Mouse (Mus musculus) urinary bladder, adult 18-20 months (tissue): Measurements from ENCODE around the gene Fam171a2.
A peak's percentile ranks its signal among the peaks of the same experiment; 100 is the strongest.

Source experiments
- DNase-seq, 2 experiments: peaks; one replicate each; pipeline ENCODE4 v3.0.0; 2022; ENCODE audit warnings: low spot score in 2 of 2, mixed read lengths in 2 of 2

Gene Fam171a2

GRCm38 (mm10) chr11:102455740-102456396 lies 8.4 kb upstream of the Fam171a2 start:
- DNase-seq: peak; percentile 65 to 69

- no peak for DNase-seq
Observed at GRCm38 (mm10) chr11:102453131-102453530, 5.6 kb upstream of the Fam171a2 start.

- DNase-seq: no peak
Observed at GRCm38 (mm10) chr11:102449043-102450008, 1.8 kb upstream of the Fam171a2 start.

- DNase-seq: no peak
Observed at GRCm38 (mm10) chr11:102448327-102448726, 845 bp upstream of the Fam171a2 start.

- DNase-seq: no peak
Observed at GRCm38 (mm10) chr11:102446581-102447461, 661 bp downstream of the Fam171a2 start.

GRCm38 (mm10) chr11:102445891-102446361 lies 1.6 kb downstream of the Fam171a2 start:
- DNase-seq: no peak

- DNase-seq: peak in 1 of 2 experiments; percentile 43
Observed at GRCm38 (mm10) chr11:102445264-102445890, 2.1 kb downstream of the Fam171a2 start.

- DNase-seq: no peak
Observed at GRCm38 (mm10) chr11:102444781-102445180, 2.7 kb downstream of the Fam171a2 start.

GRCm38 (mm10) chr11:102444321-102444720 lies 3.2 kb downstream of the Fam171a2 start:
- no peak for DNase-seq

GRCm38 (mm10) chr11:102443740-102444139 lies 3.7 kb downstream of the Fam171a2 start:
- no peak for DNase-seq

- no peak for DNase-seq
Observed at GRCm38 (mm10) chr11:102442089-102442488, 5.4 kb downstream of the Fam171a2 start.

GRCm38 (mm10) chr11:102441434-102441833 lies 6.0 kb downstream of the Fam171a2 start:
- no peak for DNase-seq

GRCm38 (mm10) chr11:102440255-102440654 lies 7.2 kb downstream of the Fam171a2 start:
- DNase-seq: no peak

GRCm38 (mm10) chr11:102439093-102440082 lies 8.1 kb downstream of the Fam171a2 start:
- no peak for DNase-seq

GRCm38 (mm10) chr11:102438212-102439092 lies 9.0 kb downstream of the Fam171a2 start:
- DNase-seq: peak in 1 of 2 experiments; percentile 59

GRCm38 (mm10) chr11:102437120-102438061 lies 10.1 kb downstream of the Fam171a2 start:
- DNase-seq: no peak

- DNase-seq: no peak
Observed at GRCm38 (mm10) chr11:102436471-102436790, 11.1 kb downstream of the Fam171a2 start.
